Mouse (Mus musculus): ENCODE data around the gene Ccnb1ip1. TPM values are rescaled to one million over a fixed set of nuclear protein-coding genes. Genes with fewer than 3 reads are reported as not detected.

The Ccnb1ip1 gene
- polyA plus RNA-seq, 1 experiment from 2014 or later, result not detected

DNA sequence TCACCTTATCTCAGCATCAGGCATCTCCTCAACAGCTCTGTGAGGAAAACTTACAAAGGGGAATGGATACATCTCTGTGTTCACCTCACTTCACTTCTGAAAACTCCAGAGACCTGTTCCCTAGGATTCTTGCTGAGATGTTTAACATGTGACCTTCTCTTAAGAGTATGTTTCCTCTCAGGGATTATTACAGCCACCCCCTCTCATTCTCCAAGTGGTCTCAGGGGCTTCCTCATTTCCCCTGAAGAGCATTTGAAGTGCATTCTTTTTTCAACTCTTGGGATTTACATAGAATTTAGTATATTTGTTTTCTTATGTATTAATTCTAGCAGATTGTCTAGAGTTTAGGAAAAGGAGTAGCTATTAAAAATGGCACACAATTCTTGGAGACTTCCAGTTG is 62.5 kb downstream of the Ccnb1ip1 start, which contains the start of gene Olfr749:
Gene Olfr749, minus strand, starts transcription at position 101 of the 400 bp plus-strand sequence.
- Histone ChIP-seq H3K27ac (ENCODE audit: low read depth, low read length) (no peak within 1 kb of the TSS), H3K4me1 (ENCODE audit: control insufficient read depth, insufficient read depth, low read length) (no peaks in the 10 kb centered on the region), H3K27me3 (ENCODE audit: control insufficient read depth, insufficient read depth, low read length) (no peaks in the 10 kb centered on the region), H3K9ac (ENCODE audit: low read depth, low read length) (no peak within 1 kb of the TSS), H3K9me3 (ENCODE audit: control insufficient read depth, low read length) (no peaks in the 10 kb centered on the region), H3K36me3 (ENCODE audit: control insufficient read depth, insufficient read depth, low read length) (no peaks in the 10 kb centered on the region), H3K4me3 (ENCODE audit: low read length) (no peak within 1 kb of the TSS), H3K4me2 (replicated peaks; ENCODE audit: low read depth, low read length) (no peak within 1 kb of the TSS)
- ATAC-seq (ENCODE audit: low FRiP score, low TSS enrichment), result no peak

DNA sequence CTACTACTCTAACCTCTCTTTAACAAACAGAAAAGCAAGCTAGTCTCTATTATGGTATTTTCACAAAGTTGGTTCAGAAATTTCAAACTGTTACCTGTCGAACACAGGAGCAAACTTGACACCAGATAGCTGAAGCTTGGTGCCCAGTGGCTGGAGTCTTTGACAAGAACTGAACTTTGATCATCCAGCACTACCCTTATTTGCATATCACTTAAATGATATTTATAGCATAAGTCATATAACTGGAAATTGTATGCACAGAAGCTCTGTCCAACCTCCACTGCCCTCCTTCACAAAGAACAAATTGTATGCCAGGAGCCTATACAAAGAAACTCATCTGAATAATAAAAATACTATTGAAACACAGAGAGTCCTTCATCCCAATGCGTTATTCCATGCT is 65.9 kb downstream of the Ccnb1ip1 start:
- Histone ChIP-seq H3K4me2 (replicated peaks; ENCODE audit: low read depth, low read length) (no peak overlapping the region), H3K27ac (ENCODE audit: low read depth, low read length) (no peak overlapping the region), H3K36me3 (ENCODE audit: control insufficient read depth, insufficient read depth, low read length) (no peaks in the 10 kb centered on the region), H3K4me3 (ENCODE audit: low read length) (no peak overlapping the region), H3K4me1 (ENCODE audit: control insufficient read depth, insufficient read depth, low read length) (no peaks in the 10 kb centered on the region), H3K9ac (ENCODE audit: low read depth, low read length) (no peak overlapping the region), H3K27me3 (ENCODE audit: control insufficient read depth, insufficient read depth, low read length) (no peaks in the 10 kb centered on the region), H3K9me3 (ENCODE audit: control insufficient read depth, low read length) (no peaks in the 10 kb centered on the region)
- ATAC-seq (ENCODE audit: low FRiP score, low TSS enrichment), result no peak
- WGBS, result 76% methylated on average over 2 of the region's 2 CpGs

DNA sequence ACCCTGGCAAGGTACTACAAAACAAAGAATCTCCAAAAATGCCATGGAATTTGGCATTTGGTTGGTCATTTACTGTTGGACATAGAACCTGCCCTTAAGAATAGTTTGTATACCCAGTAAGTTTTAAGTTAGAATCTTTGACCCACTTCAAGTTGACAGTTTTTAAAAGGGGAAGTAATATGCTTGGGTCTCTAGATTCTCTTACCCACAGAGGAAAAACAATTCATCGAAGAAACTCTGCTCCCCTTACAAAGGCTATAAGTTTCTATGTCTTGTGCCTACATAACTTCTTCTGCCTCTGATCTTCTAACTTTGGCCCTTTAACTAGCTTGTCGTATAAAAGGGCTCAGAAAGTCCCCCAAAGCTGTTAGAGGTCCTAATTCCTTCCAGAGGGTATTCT is 67.2 kb downstream of the Ccnb1ip1 start:
- Histone ChIP-seq H3K27me3 (ENCODE audit: control insufficient read depth, insufficient read depth, low read length) (no peaks in the 10 kb centered on the region), H3K4me3 (ENCODE audit: low read length) (no peak overlapping the region), H3K27ac (ENCODE audit: low read depth, low read length) (no peak overlapping the region), H3K36me3 (ENCODE audit: control insufficient read depth, insufficient read depth, low read length) (no peaks in the 10 kb centered on the region), H3K9ac (ENCODE audit: low read depth, low read length) (no peak overlapping the region), H3K4me1 (ENCODE audit: control insufficient read depth, insufficient read depth, low read length) (no peaks in the 10 kb centered on the region), H3K4me2 (replicated peaks; ENCODE audit: low read depth, low read length) (no peak overlapping the region), H3K9me3 (ENCODE audit: control insufficient read depth, low read length) (no peaks in the 10 kb centered on the region)
- WGBS, result 72% methylated on average over 2 of the region's 2 CpGs
- ATAC-seq (ENCODE audit: low FRiP score, low TSS enrichment), result no peak

Other genes starting within 250 kb of the Ccnb1ip1 start
- not detected in 2 replicates for gene Olfr744, start 192.9 kb downstream of the Ccnb1ip1 start, polyA plus RNA-seq (2014; fragmentation: Nextera tagmentation; extraction: Ambion mirVana)
- gene Olfr745, start 168.3 kb downstream of the Ccnb1ip1 start, polyA plus RNA-seq (2014; fragmentation: Nextera tagmentation; extraction: Ambion mirVana), result not detected in 2 replicates
- not detected in 2 replicates for gene Olfr746, start 160.6 kb downstream of the Ccnb1ip1 start, polyA plus RNA-seq (2014; fragmentation: Nextera tagmentation; extraction: Ambion mirVana)
- not detected in 2 replicates for gene Olfr747, start 114.5 kb downstream of the Ccnb1ip1 start, polyA plus RNA-seq (2014; fragmentation: Nextera tagmentation; extraction: Ambion mirVana)
- gene Olfr748, start 100.4 kb downstream of the Ccnb1ip1 start, polyA plus RNA-seq (2014; fragmentation: Nextera tagmentation; extraction: Ambion mirVana), result not detected in 2 replicates
- not detected in 2 replicates for gene Olfr749, start 62.6 kb downstream of the Ccnb1ip1 start, polyA plus RNA-seq (2014; fragmentation: Nextera tagmentation; extraction: Ambion mirVana)
- gene Ttc5, start 22.2 kb downstream of the Ccnb1ip1 start, polyA plus RNA-seq (2014; fragmentation: Nextera tagmentation; extraction: Ambion mirVana), result 83.3 and 86.6 TPM in 2 replicates
- 75.8 and 75.9 TPM in 2 replicates for gene Parp2, start 109 bp upstream of the Ccnb1ip1 start, polyA plus RNA-seq (2014; fragmentation: Nextera tagmentation; extraction: Ambion mirVana)
- 10.3 and 10.6 TPM in 2 replicates for gene Tep1, start 62.8 kb upstream of the Ccnb1ip1 start, polyA plus RNA-seq (2014; fragmentation: Nextera tagmentation; extraction: Ambion mirVana)
- gene Klhl33, start 89.8 kb upstream of the Ccnb1ip1 start, polyA plus RNA-seq (2014; fragmentation: Nextera tagmentation; extraction: Ambion mirVana), result 0.11 and 0.20 TPM in 2 replicates
- gene Osgep, start 117.2 kb upstream of the Ccnb1ip1 start, polyA plus RNA-seq (2014; fragmentation: Nextera tagmentation; extraction: Ambion mirVana), result 168 and 198 TPM in 2 replicates
- 354 and 419 TPM in 2 replicates for gene Apex1, start 117.2 kb upstream of the Ccnb1ip1 start, polyA plus RNA-seq (2014; fragmentation: Nextera tagmentation; extraction: Ambion mirVana)
- gene Pip4p1, start 123.1 kb upstream of the Ccnb1ip1 start, polyA plus RNA-seq (2014; fragmentation: Nextera tagmentation; extraction: Ambion mirVana), result 40.1 and 63.0 TPM in 2 replicates
- 80.6 and 83.0 TPM in 2 replicates for gene Pnp, start 123.3 kb upstream of the Ccnb1ip1 start, polyA plus RNA-seq (2014; fragmentation: Nextera tagmentation; extraction: Ambion mirVana)
- gene Gm49342, start 136.8 kb upstream of the Ccnb1ip1 start, polyA plus RNA-seq (2014; fragmentation: Nextera tagmentation; extraction: Ambion mirVana), result not detected in 2 replicates
- 0.99 and 1.2 TPM in 2 replicates for gene Pnp2, start 148.3 kb upstream of the Ccnb1ip1 start, polyA plus RNA-seq (2014; fragmentation: Nextera tagmentation; extraction: Ambion mirVana)
- gene Rnase10, start 200.0 kb upstream of the Ccnb1ip1 start, polyA plus RNA-seq (2014; fragmentation: Nextera tagmentation; extraction: Ambion mirVana), result not detected in 2 replicates
- 0.35 TPM in 1 of 2 replicates, not detected in the other for gene Rnase9, start 234.1 kb upstream of the Ccnb1ip1 start, polyA plus RNA-seq (2014; fragmentation: Nextera tagmentation; extraction: Ambion mirVana)
- gene Rnase11, start 242.4 kb upstream of the Ccnb1ip1 start, polyA plus RNA-seq (2014; fragmentation: Nextera tagmentation; extraction: Ambion mirVana), result 1.1 TPM in 1 of 2 replicates, not detected in the other
- gene Rnase12, start 249.9 kb upstream of the Ccnb1ip1 start, polyA plus RNA-seq (2014; fragmentation: Nextera tagmentation; extraction: Ambion mirVana), result 16.5 and 18.5 TPM in 2 replicates

Data from kidney, embryonic 14.5 days (tissue).